Mouse (Mus musculus) lung, adult 2 months (tissue): Measurements from ENCODE around the gene Sh2d5. TPM values are rescaled to one million over a fixed set of nuclear protein-coding genes. Genes with fewer than 3 reads are reported as not detected.

Source experiments
- DNase-seq: peaks from one replicate; pipeline ENCODE4 v3.0.0; 2022
- H3K4me1 ChIP-seq: fragments of 200-500 bp; 2 replicates; pipeline ENCODE4 v1.6.1; 2011; ENCODE audit warnings: low read length; ENCODE audit not compliant: control insufficient read depth, insufficient read depth
- H3K4me3 ChIP-seq: fragments of 200-500 bp; replicated peaks from 2 replicates; pipeline ENCODE3; 2011; ENCODE audit warnings: low read depth, mild to moderate bottlenecking, control low read depth, low read length; ENCODE audit errors: extremely low read depth
- CTCF ChIP-seq: fragments of 200-500 bp; IDR thresholded peaks from 2 replicates; pipeline ENCODE4 v1.5.1; 2011; ENCODE audit warnings: mild to moderate bottlenecking, low read length, control low read depth; ENCODE audit not compliant: insufficient read depth
- POLR2A ChIP-seq: fragments of 200-500 bp; IDR thresholded peaks from 2 replicates; pipeline ENCODE4 v1.6.1; 2011; ENCODE audit warnings: low read depth, mild to moderate bottlenecking, control low read depth, low read length, borderline replicate concordance; ENCODE audit errors: extremely low read depth
- WGBS: fragments of 180-500 bp; shearing (Covaris S2); methylation state at CpG from one replicate; pipeline ENCODE4 v1.1.7; 2018; 5-methylcytosine and 5-hydroxymethylcytosine counted together
- polyA plus RNA-seq: library from polyadenylated mRNA; depleted of rRNA; stranded (reverse); fragments of >200 nt; gene quantifications from 2 replicates; pipeline ENCODE4 v1.2.3, GENCODE M21; 2012

The Sh2d5 gene
- polyA plus RNA-seq, 1 experiment: 0.28 TPM

DNA sequence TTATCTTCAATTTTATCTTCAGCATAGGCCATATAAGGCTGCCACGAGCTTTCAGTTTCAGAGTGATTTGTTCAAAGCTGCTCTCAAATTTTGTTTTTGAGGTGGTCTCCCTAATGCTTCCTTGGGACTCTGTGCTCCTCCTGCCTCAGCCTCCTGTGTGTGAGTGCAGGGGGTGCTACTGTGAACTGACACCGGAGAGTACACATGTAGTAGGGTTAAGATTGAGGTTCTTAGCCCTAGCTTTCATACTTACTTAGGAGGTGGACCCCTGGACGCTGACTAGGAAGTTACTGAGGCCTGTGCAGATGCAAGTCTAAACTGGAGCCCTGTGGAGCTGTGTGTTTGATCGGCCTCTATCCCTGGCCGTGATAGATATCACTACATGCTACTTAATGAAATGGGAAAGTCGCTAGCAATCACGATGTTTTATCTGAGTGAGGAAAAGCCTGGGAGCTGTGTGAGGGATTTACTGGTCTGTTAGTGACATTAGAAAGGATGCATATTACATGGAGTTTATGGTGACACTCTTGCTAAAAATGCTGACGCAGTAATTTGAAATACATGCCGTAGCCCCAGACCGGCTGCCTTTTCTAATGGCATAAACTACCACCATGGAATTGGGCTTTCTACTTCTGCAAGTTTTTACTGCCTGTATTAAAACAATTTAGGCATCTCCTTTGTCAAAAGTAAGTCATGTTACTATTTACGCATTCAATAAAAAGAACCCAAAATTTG is 32.1 kb upstream of the Sh2d5 start:
- TF ChIP-seq POLR2A (no peak), CTCF (no peak)
- DNase-seq: no peak
- peak overlapping the region; percentile 27 for H3K4me3 ChIP-seq
- 55% methylated on average over 11 of the region's 11 CpGs for WGBS
- peaks cover 26% of the 10 kb centered on the region for H3K4me1 ChIP-seq

DNA sequence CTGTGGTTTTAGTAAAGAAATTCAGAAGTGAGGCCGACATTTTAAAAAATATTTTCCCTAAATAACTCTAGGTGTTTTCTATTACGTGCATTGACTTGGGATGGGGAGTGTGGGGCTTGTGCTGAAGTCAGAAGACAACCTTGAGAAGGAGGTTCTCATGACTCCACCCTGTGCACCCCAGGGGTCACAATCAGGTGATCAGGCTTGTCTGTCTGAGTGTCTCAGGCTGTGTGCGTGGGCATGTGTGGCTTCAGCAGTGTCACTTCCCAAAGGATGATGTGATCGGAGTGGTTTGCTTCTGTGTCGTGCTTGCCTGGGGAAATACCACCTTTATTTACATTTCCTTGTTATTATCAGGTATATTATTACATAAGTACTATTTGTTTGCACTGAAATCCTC is 30.9 kb upstream of the Sh2d5 start:
- DNase-seq: no peak
- WGBS: 65% methylated on average over 5 of the region's 5 CpGs
- Histone ChIP-seq H3K4me1 (peaks cover 17% of the 10 kb centered on the region), H3K4me3 (no peak overlapping the region)
- TF ChIP-seq POLR2A: no peak
- TF ChIP-seq CTCF: no peak

DNA sequence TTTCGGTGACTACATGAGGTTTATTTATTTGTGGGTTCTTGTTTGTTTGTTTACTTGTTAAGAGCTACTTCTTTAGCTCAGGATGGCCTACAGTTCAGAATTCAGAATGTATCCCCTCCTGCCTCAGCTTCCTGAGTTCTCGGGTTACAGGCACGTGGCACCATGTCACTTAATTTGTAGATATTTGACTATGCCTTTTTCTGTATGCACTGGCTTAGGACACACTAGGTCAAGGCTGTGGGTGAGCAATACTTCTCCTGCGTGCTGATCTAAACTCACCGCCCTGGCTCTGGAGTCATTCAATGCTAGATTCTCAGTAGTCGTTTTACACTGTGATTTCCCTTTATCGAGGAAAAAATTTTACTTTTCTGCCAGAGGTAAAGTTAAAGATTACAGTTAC is 29.4 kb upstream of the Sh2d5 start:
- TF ChIP-seq POLR2A (no peak), CTCF (no peak)
- Histone ChIP-seq H3K4me1 (peaks cover 13% of the 10 kb centered on the region; the same call in 1 of the 2 replicates), H3K4me3 (no peak overlapping the region)
- WGBS: 61% methylated on average over 7 of the region's 7 CpGs
- DNase-seq: no peak

DNA sequence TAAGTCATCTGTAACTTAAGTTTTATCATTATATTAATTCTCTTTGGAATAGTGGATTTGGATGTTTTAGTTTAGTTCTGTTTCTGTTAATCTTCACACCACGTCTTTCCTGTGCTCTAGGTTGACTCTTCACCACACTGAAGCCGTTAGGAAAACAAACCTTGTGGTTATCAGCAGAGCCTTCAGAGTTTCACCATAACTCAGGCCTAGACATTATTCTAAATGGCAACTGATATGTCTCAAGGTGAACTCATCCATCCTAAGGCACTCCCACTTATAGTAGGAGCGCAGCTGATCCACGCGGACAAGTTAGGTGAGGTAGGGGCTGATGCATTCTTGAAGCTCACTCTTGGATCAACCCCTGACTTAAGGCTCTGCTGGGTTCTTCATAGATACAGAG is 28.8 kb upstream of the Sh2d5 start:
- no peak overlapping the region for H3K4me3 ChIP-seq
- peaks cover 12% of the 10 kb centered on the region; the same call in 1 of the 2 replicates for H3K4me1 ChIP-seq
- DNase-seq: no peak
- WGBS: 72% methylated on average over 5 of the region's 5 CpGs
- TF ChIP-seq POLR2A: no peak
- TF ChIP-seq CTCF: no peak

DNA sequence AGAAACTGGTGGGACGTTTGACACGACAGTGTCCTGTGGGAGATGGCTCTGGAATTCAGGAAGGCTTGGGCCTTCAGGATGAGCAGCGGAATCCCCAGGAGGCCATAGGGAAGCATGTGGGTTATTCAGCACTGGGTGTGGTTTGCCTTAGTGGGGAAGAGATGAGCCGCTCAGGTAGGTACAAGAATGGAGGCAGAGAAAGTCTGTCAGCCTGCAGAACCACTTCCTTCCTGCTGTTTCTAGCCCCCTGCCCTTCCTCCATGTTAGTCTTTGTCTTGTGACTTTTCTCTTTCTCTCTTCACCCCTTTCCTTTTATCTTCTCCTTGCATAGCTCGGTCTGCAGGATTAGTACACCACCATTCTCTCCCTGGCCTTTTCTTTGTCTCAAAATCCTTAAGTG is 27.8 kb upstream of the Sh2d5 start:
- no peak overlapping the region for H3K4me3 ChIP-seq
- no peak for DNase-seq
- no peak for TF ChIP-seq CTCF
- no peak for TF ChIP-seq POLR2A
- peaks cover 12% of the 10 kb centered on the region; the same call in 1 of the 2 replicates for H3K4me1 ChIP-seq
- WGBS: 69% methylated on average over 5 of the region's 5 CpGs

DNA sequence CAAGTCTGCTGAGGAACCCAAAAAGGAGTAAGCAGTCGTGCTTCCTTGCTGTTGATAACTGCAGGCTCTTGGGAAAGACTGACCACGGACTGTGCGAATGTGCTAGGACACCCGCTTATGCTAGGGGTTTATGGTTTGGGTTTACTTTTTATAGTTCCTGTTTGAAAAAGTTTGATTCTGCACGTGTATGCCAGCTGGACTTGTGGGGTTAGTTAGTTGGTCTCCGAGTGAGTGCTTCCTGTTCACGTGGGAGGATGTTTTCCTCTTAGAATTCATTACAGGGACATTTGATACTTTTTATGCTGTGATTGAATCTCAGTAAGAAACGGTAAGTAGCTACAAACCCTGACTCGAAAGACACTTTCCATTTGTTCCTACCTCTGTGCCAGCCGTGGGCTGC is 26.6 kb upstream of the Sh2d5 start:
- H3K4me1 ChIP-seq: peaks cover 6% of the 10 kb centered on the region; the same call in 1 of the 2 replicates
- 61% methylated on average over 10 of the region's 10 CpGs for WGBS
- H3K4me3 ChIP-seq: no peak overlapping the region
- DNase-seq: no peak
- no peak for TF ChIP-seq CTCF

DNA sequence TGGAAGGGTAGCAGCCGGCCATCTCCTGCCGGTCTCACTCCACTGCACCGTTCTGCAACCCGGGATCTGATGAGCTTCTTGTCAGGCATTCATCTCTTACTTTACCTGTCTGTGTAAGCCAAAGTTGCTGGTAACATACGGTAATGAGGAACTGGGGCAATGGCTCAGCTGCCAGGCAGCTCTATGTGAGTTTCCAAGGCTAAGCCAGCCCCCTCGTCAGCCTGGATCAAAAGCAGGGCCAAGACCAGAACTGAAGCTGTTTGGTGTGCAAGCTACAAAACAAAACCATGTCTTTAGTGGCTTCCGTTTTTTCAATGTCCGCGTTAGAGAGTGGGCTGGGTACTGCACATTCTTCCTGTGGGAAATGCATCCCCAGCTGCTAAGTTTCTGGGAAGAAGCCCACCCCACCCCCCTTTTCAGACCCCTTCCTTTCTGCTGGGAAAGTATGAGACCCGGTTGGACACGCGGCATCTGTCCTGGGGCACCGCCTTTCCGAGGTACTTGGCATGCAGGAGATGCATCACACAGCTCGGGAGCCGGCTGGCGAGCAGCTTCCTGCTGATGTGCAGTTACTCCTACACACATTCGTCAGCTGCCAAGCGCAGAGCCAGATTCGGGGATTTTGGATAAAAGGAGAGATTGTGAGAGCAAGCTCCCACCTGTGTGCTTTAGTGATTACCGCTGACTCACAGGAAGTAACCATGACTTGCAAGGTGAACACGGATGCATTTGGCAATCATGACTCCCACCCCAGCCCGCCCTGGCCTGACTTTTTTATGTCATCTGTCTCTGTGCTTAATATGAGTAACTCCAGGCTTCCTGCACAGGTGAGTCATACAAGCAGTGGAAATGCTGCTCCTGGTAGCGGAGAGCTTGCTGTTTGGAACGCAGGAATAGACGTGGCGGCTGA is 3.2 kb upstream of the Sh2d5 start:
- TF ChIP-seq POLR2A (no peak), CTCF (no peak)

DNA sequence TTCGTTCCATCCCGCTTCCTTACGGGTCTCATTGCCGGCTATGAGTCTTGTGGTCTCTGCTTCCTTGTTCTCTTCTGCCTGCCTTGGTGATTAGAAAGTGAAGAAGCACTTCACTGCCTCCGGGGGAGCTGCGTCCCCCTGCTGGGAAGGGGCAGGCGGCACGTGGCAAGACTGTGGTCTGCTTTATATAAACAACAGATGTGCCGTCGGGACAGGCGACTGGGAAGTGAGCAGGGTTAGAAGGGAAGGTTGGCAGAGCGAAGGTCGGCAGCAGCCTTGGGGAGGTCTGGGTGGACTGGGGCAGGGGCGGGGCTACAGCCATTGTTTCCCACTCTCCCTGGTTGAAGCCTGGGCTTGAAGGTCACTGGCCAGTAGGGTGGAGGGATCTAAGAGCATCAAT is 1.6 kb downstream of the Sh2d5 start:
- H3K4me3 ChIP-seq: peak overlapping the region; percentile 20
- no peak for DNase-seq
- WGBS: 1% methylated on average over 14 of the region's 14 CpGs
- TF ChIP-seq CTCF (no peak), POLR2A (no peak)
- H3K4me1 ChIP-seq: 0 out of 2 replicates have a peak, but pooled peaks cover 4% of the 10 kb centered on the region

More for the DNA sequence above, 3.2 kb upstream of the Sh2d5 start:
- DNase-seq: no peak
- 69% methylated on average over 27 of the region's 27 CpGs for WGBS
- H3K4me1 ChIP-seq: 0 out of 2 replicates have a peak, but pooled peaks cover 4% of the 10 kb centered on the region
- H3K4me3 ChIP-seq: no peak overlapping the region

DNA sequence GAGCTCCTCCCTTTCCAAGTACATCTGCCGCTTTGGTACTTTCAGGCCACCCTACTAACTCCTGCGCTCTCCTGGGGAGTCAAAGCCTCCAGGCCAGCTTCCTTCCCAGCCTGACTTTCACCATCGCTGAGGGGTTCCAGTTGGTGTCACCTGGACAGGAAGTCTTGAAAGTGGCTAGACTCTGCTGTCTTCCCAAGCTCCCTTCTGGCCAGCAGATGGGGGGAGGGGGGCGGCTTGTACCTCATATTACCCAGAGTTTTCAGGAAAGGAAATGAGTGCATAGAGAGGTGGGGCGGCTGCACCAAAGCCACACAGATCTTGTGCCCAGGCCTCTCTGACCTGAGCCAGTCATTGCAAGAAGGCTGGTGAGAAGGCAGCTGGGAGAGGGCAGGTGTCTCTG is 2.0 kb downstream of the Sh2d5 start:
- 33% methylated on average over 5 of the region's 5 CpGs for WGBS
- Histone ChIP-seq H3K4me3 (no peak overlapping the region), H3K4me1 (0 out of 2 replicates have a peak, but pooled peaks cover 4% of the 10 kb centered on the region)
- TF ChIP-seq CTCF: no peak
- TF ChIP-seq POLR2A: no peak
- DNase-seq: no peak
